Mouse (Mus musculus) heart, adult 2 months (tissue): ENCODE measurements around the gene Siah3. TPM values are rescaled to one million over a fixed set of nuclear protein-coding genes. Genes with fewer than 3 reads are reported as not detected.

Source experiments
- DNase-seq, 2 experiments: peaks; one replicate each; pipeline ENCODE4 v3.0.0; 2021
- H3K27ac ChIP-seq: fragments of 200-600 bp; 2 replicates; pipeline ENCODE4 v1.8.1; 2022
- H3K27me3 ChIP-seq: fragments of 200-500 bp; 2 replicates; pipeline ENCODE4 v1.6.1; 2012; ENCODE audit warnings: mild to moderate bottlenecking, low read length, inconsistent platforms, mixed read lengths; ENCODE audit not compliant: control insufficient read depth, insufficient read depth
- H3K36me3 ChIP-seq: fragments of 200-500 bp; 2 replicates; pipeline ENCODE4 v1.6.1; 2012; ENCODE audit warnings: low read length, inconsistent platforms; ENCODE audit not compliant: control insufficient read depth, insufficient read depth
- H3K4me1 ChIP-seq: fragments of 200-500 bp; 2 replicates; pipeline ENCODE4 v1.6.1; 2011; ENCODE audit warnings: low read length; ENCODE audit not compliant: control insufficient read depth, insufficient read depth
- H3K4me3 ChIP-seq: fragments of 200-600 bp; 2 replicates; pipeline ENCODE4 v1.8.1; 2022
- H3K79me2 ChIP-seq: fragments of 200-500 bp; replicated peaks from 2 replicates; pipeline ENCODE4 v1.6.1; 2012; ENCODE audit warnings: mild to moderate bottlenecking, inconsistent platforms, low read length, moderate library complexity, mixed read lengths; ENCODE audit not compliant: control insufficient read depth, insufficient read depth
- H3K9ac ChIP-seq: fragments of 200-500 bp; 2 replicates; pipeline ENCODE4 v1.6.1; 2012; ENCODE audit warnings: low read depth, mild to moderate bottlenecking, control low read depth, inconsistent platforms, low read length, mixed read lengths
- CTCF ChIP-seq: fragments of 200-600 bp; IDR thresholded peaks from 2 replicates; pipeline ENCODE4 v1.8.1; 2022; ENCODE audit warnings: antibody characterized with exemption, mild to moderate bottlenecking, moderate library complexity
- EP300 ChIP-seq: fragments of 200-500 bp; IDR thresholded peaks from 2 replicates; pipeline ENCODE4 v1.6.1; 2011; ENCODE audit warnings: low read depth, low read length, control low read depth; ENCODE audit not compliant: insufficient read depth
- POLR2A ChIP-seq: fragments of 200-500 bp; IDR thresholded peaks from 2 replicates; pipeline ENCODE4 v1.6.1; 2011; ENCODE audit warnings: mild to moderate bottlenecking, low read depth, low read length, control low read depth; ENCODE audit not compliant: insufficient read depth
- WGBS: fragments of 180-500 bp; shearing (Covaris S2); methylation state at CpG from one replicate; pipeline ENCODE4 v1.1.7; 2018; 5-methylcytosine and 5-hydroxymethylcytosine counted together
- intact Hi-C: fragments of 180-260 bp; cut with DNase I; formaldehyde crosslinking; loops from one replicate; pipeline ENCODE4 v1.15.1; 2025
- polyA plus RNA-seq: library from polyadenylated mRNA; depleted of rRNA; stranded (reverse); fragments of >200 nt; gene quantifications from 2 replicates; pipeline ENCODE4 v1.2.3, GENCODE M21; 2012
- total RNA-seq, 2 experiments: library from RNA; stranded (reverse); gene quantifications; 2 replicates each; pipeline ENCODE4 v1.2.3; 2021

Gene Siah3
- total and polyA plus RNA-seq, 3 experiments = 0.02 TPM; not detected in 2

DNA sequence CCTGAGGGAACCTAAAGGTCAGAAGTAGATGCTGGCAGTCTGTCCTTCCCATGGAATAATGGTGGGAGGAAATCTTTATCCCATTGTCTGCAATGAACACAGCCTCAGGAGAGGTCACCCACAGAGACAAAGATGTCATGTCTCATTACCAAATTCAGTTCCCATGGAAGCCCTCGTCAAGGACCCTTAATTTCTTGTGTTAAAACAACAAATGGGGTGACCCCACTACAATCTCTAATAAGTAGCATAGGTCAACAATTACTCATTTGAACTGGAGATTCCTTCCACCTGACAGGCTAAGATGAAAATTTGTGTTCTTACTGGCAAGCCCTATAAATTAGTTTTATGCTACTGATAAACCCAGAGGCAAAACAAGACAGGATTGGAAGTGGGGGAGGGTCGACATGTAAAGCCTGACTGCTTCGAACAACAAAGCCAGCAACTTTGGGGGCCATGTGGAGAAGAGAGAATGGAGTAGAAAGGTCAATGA, 45.8 kb downstream of the Siah3 start:
- H3K4me3 ChIP-seq = no peak overlapping the region
- H3K27ac ChIP-seq = no peak overlapping the region
- 61% methylated on average over 3 of the region's 3 CpGs for WGBS
- no peaks in the 10 kb centered on the region for H3K36me3 ChIP-seq
- TF ChIP-seq POLR2A = no peak
- TF ChIP-seq CTCF = no peak
- TF ChIP-seq EP300 = no peak
- no peaks in the 10 kb centered on the region for H3K79me2 ChIP-seq
- H3K4me1 ChIP-seq = no peaks in the 10 kb centered on the region
- no peak overlapping the region for H3K9ac ChIP-seq
- no peaks in the 10 kb centered on the region for H3K27me3 ChIP-seq
- DNase-seq = no peak
- intact Hi-C loops = no loop called here

GRCm38 (mm10) chr14:75502446-75502845, 46.7 kb downstream of the Siah3 start:
- TF ChIP-seq EP300 (no peak), CTCF (no peak), POLR2A (no peak)
- no peaks in the 10 kb centered on the region for H3K27me3 ChIP-seq
- H3K4me1 ChIP-seq = no peaks in the 10 kb centered on the region
- no peak overlapping the region for H3K9ac ChIP-seq
- H3K4me3 ChIP-seq = no peak overlapping the region
- no peaks in the 10 kb centered on the region for H3K79me2 ChIP-seq
- H3K36me3 ChIP-seq = no peaks in the 10 kb centered on the region
- peak; percentile 29 to 42 for DNase-seq
- intact Hi-C loops = no loop called here
- no peak overlapping the region for H3K27ac ChIP-seq
- WGBS = 14% methylated on average over 8 of the region's 8 CpGs

- no peak overlapping the region for H3K9ac ChIP-seq
- TF ChIP-seq CTCF (no peak), POLR2A (no peak), EP300 (no peak)
- no peak overlapping the region for H3K4me3 ChIP-seq
- H3K4me1 ChIP-seq = no peaks in the 10 kb centered on the region
- DNase-seq = no peak
- no peaks in the 10 kb centered on the region for H3K27me3 ChIP-seq
- intact Hi-C loops = no loop called here
- no peaks in the 10 kb centered on the region for H3K36me3 ChIP-seq
- 39% methylated on average over 2 of the region's 2 CpGs for WGBS
- no peak overlapping the region for H3K27ac ChIP-seq
- H3K79me2 ChIP-seq = no peaks in the 10 kb centered on the region
Observed at GRCm38 (mm10) chr14:75504255-75504654, 48.5 kb downstream of the Siah3 start.

DNA sequence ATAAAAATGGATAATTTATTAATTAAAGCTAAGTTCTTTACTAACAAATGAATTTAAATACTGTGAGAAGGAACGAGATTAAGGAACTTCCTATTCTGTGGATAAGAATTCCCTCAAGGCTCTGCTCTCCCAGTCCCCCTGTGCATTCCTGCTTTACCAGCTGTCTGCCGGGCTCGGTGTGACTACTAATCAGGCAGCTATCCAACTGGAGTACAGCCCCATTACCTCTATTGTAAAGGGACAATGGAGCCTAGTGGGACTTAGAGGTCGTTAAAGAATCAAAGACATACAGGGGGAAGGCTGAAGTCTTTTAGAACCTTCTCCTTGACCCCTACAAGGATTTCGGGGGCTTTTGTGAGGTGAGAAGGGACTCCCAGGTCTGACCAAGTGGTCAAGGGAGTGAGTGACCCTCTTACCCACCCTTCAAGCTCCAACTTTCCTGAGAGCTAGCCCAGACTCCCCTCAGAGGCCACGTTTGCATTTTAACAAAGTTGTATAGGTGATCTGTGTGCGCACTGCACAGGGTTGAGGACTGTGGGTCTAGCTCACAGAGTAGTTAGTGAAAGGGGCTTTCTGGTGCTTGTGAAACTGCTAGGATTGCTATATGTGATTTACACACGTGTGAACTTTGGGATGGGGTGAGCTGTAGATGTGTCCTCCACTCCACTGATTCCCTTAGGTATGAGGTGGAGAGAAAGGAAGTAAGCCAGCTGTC, 49.5 kb downstream of the Siah3 start:
- no peak for TF ChIP-seq POLR2A
- no peak for TF ChIP-seq CTCF
- no peak for TF ChIP-seq EP300
- H3K36me3 ChIP-seq = no peaks in the 10 kb centered on the region
- intact Hi-C loops = no loop called here
- H3K9ac ChIP-seq = no peak overlapping the region
- no peak overlapping the region for H3K4me3 ChIP-seq
- H3K4me1 ChIP-seq = no peaks in the 10 kb centered on the region
- no peaks in the 10 kb centered on the region for H3K27me3 ChIP-seq
- DNase-seq = no peak
- no peak overlapping the region for H3K27ac ChIP-seq
- 48% methylated on average over 8 of the region's 8 CpGs for WGBS
- no peaks in the 10 kb centered on the region for H3K79me2 ChIP-seq

DNA sequence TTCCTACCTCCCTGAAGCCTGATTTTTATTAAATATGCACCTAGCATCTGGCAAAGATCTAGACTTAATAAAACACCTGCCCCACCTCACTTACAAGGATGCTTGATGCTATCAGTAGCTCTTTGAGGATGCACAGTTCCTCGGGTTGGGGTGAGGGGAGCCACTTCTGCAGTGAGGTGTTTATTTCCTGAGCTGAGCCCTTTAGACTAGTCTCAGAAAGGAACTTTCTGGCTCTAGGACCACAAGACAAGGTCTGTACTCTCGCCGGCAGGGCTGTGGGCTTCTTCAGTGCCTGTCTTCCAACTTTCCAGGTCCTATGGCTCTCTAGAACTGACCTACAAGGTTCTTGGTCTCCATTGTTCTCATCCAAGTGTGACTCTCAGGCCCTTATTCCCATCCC, 50.5 kb downstream of the Siah3 start:
- H3K4me3 ChIP-seq = no peak overlapping the region
- no peak overlapping the region for H3K27ac ChIP-seq
- no peak for TF ChIP-seq CTCF
- no peak for TF ChIP-seq POLR2A
- TF ChIP-seq EP300 = no peak
- H3K79me2 ChIP-seq = no peaks in the 10 kb centered on the region
- no peaks in the 10 kb centered on the region for H3K27me3 ChIP-seq
- no peaks in the 10 kb centered on the region for H3K36me3 ChIP-seq
- H3K9ac ChIP-seq = no peak overlapping the region
- no peak for DNase-seq
- intact Hi-C loops = no loop called here
- 81% methylated on average over 3 of the region's 3 CpGs for WGBS
- H3K4me1 ChIP-seq = no peaks in the 10 kb centered on the region

GRCm38 (mm10) chr14:75510125-75510524, 54.3 kb downstream of the Siah3 start:
- Histone ChIP-seq H3K4me3 (no peak overlapping the region), H3K27ac (no peak overlapping the region), H3K27me3 (no peaks in the 10 kb centered on the region), H3K9ac (no peak overlapping the region), H3K4me1 (no peaks in the 10 kb centered on the region), H3K79me2 (no peaks in the 10 kb centered on the region), H3K36me3 (no peaks in the 10 kb centered on the region)
- 82% methylated on average over 6 of the region's 6 CpGs for WGBS
- no peak for TF ChIP-seq EP300
- TF ChIP-seq CTCF = no peak
- TF ChIP-seq POLR2A = no peak
- DNase-seq = no peak
- intact Hi-C loops = no loop called here
